Mouse (Mus musculus) layer of hippocampus, adult 18-20 months (tissue): Measurements from ENCODE around the gene Prim1. TPM values are rescaled to one million over a fixed set of nuclear protein-coding genes. Genes with fewer than 3 reads are reported as not detected.
"Not testable (repeated sequence)": the region's sequence is repeated elsewhere in the genome, so short reads cannot be mapped to it uniquely, and the experiment has no call there.

Experiments used
- DNase-seq, 2 experiments: peaks; one replicate each; pipeline ENCODE4 v3.0.0; 2022; ENCODE audit warnings: low spot score in 2 of 2
- total RNA-seq, 2 experiments: library from RNA; stranded (reverse); gene quantifications; 2 replicates each; pipeline ENCODE4 v1.2.3; 2021

Gene Prim1
- total RNA-seq, 2 experiments from 2014 or later: 6.8 to 7.4 TPM

DNA sequence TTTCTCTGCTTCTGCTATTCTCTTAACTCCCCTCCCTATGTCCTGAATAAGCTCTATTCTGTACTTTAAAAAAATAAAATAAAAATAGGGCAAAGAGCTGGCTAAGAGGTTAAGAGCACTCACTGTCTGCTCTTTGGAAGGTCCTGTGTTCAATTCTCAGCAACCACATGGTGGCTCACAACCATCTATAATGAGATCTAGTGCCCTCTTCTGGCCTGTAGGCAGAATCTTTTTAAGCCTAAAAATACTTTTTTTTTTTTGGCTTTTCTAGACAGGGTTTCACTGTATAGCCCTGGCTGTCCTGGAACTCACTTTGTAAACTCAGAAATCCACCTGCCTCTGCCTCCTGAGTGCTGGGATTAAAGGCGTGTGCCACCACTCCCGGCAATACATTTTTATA is 55.5 kb downstream of the Prim1 start:
- not testable (repeated sequence) for DNase-seq

DNA sequence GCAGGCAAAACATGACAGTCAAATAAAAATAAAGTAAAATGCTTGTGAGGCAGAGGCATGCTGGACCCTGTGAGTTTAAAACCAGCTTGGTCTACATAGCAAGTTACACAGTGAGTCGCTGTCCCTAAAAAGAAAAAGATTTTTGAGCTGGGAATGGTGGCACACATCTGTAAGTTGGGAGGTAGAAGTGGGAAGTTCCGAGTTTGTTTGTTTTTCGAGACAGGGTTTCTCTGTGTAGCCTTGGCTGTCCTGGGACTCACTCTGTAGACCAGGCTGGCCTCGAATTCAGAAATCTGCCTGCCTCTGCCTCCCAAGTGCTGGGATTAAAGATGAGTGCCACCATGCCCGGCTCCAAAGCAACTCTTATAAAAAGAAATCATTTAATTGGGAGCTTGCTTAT is 63.3 kb downstream of the Prim1 start:
- DNase-seq: not testable (repeated sequence)

Other genes starting within 250 kb of the Prim1 start
- under 1 TPM; 0.35 to 0.43 TPM for gene Rdh9, start 238.8 kb upstream of the Prim1 start, total RNA-seq
- gene Rdh16, start 214.0 kb upstream of the Prim1 start, total RNA-seq: under 1 TPM in 1 of 2 experiments, not detected in 1; 0.35 TPM
- gene Rdh19, start 165.2 kb upstream of the Prim1 start, total RNA-seq: not detected
- gene Rdh16f2, start 148.7 kb upstream of the Prim1 start, total RNA-seq: not detected
- not detected for gene Rdh7, start 126.4 kb upstream of the Prim1 start, total RNA-seq
- not detected for gene Sdr9c7, start 116.7 kb upstream of the Prim1 start, total RNA-seq
- not detected for gene Hsd17b6, start 7.6 kb upstream of the Prim1 start, total RNA-seq
- gene Naca, start 20.4 kb downstream of the Prim1 start, total RNA-seq: 100 to 1,000 TPM; 338 to 356 TPM
- gene Ptges3, start 43.8 kb downstream of the Prim1 start, total RNA-seq: 100 to 1,000 TPM; 146 to 153 TPM
- 1,000 to 10,000 TPM; 1,726 to 1,851 TPM for gene Atp5b, start 68.1 kb downstream of the Prim1 start, total RNA-seq
- 10 to 100 TPM; 39.6 to 41.9 TPM for gene Baz2a, start 76.4 kb downstream of the Prim1 start, total RNA-seq
- gene Rbms2, start 165.1 kb downstream of the Prim1 start, total RNA-seq: 10 to 100 TPM; 12.9 to 15.3 TPM
- 10 to 100 TPM; 19.6 to 19.7 TPM for gene Gls2, start 179.3 kb downstream of the Prim1 start, total RNA-seq
- 10 to 100 TPM; 10.1 to 10.2 TPM for gene Spryd4, start 196.6 kb downstream of the Prim1 start, total RNA-seq
- gene Mip, start 210.7 kb downstream of the Prim1 start, total RNA-seq: not detected
- gene Timeless, start 216.9 kb downstream of the Prim1 start, total RNA-seq: 1 to 10 TPM; 4.1 to 4.6 TPM
- not detected for gene Apon, start 238.9 kb downstream of the Prim1 start, total RNA-seq